ENCODE assay signal across 8 mouse cellular contexts in the genomic region with DNA sequence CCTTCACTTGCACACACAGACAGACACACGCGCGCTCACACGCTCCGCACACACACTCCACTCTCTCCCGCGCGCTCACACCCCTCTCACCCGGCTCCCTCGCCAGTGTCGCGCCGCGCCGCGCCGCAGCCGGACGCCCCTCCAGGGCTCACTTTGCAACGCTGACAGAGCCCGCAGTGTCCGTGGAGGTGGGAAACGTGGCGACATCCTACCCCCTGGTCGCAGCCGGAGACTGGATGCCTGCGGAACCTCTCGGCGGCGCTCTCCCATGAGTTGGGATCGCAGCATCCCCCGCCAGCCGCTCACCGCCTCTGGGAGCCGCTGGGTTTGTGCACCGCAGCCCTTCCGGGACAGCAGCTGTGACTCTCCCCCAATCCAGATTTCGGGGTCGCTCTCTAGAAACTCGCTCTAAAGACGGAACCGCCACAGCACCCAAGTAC. TPM values are rescaled to one million over a fixed set of nuclear protein-coding genes. Genes with fewer than 3 reads are reported as not detected.
DNase-seq lines count a peak whose midpoint lies in the region; ATAC-seq lines count a peak whose summit lies in the region.

No protein-coding gene starts in this region.

- peak overlapping the region; percentile 6; the same call in 1 of the 2 replicates for H3K27ac ChIP-seq in lung, embryonic 16.5 days (ENCODE audit: low read length)

- peaks cover 45% of the 10 kb centered on the region for H3K27me3 ChIP-seq in lung, embryonic 16.5 days (ENCODE audit: control insufficient read depth, insufficient read depth, low read depth, low read length)

- H3K9me3 ChIP-seq in lung, embryonic 16.5 days (ENCODE audit: control insufficient read depth, low read length), result no peaks in the 10 kb centered on the region

- H3K4me1 ChIP-seq in lung, embryonic 16.5 days (replicated peaks; ENCODE audit: control insufficient read depth, insufficient read depth, low read length), result peaks cover 39% of the 10 kb centered on the region

- WGBS in lung, embryonic 16.5 days, result under 1% methylated on average over 42 of the region's 42 CpGs

- H3K4me2 ChIP-seq in lung, embryonic 16.5 days (ENCODE audit: low read depth, low read length), result peak overlapping the region; percentile 100

- H3K9ac ChIP-seq in lung, embryonic 16.5 days (ENCODE audit: low read length), result peak overlapping the region; percentile 73

- H3K36me3 ChIP-seq in lung, embryonic 16.5 days (ENCODE audit: control insufficient read depth, insufficient read depth, low read length), result no peaks in the 10 kb centered on the region

- H3K4me3 ChIP-seq in lung, embryonic 16.5 days (ENCODE audit: low read length), result peak overlapping the region; percentile 67

- no peak for DNase-seq in lung, postnatal 25 days (ENCODE audit: low spot score)
- DNase-seq in brain, adult 2 months (ENCODE audit: low read depth, low spot score), result peak; percentile 49
- DNase-seq in gastrocnemius, postnatal 4 days (ENCODE audit: low spot score in 2 of 2), result peak; percentile 27 to 43
- peak; percentile 54 for DNase-seq in kidney, postnatal 10 days
- DNase-seq in neural tube, embryonic 10.5 days (ENCODE audit: extremely low spot score, low spot score), result peak; percentile 77
- DNase-seq in layer of hippocampus, adult 18-20 months (ENCODE audit: low spot score in 2 of 2), result no peak
- DNase-seq in left cerebral cortex, adult 11 months (ENCODE audit: low spot score), result no peak

- no peak for ATAC-seq in lung, embryonic 16.5 days (ENCODE audit: low read depth)

RNA-seq across cellular contexts. Expression of a gene that starts 0.3 kb away (rescaled TPM):
- 0.08 and 0.11 TPM in 2 replicates for polyA plus RNA-seq in lung, embryonic 16.5 days (2015; fragmentation: Nextera tagmentation; extraction: Ambion mirVana)
- 1 to 10 TPM; 1.5 to 1.6 TPM for total RNA-seq in gastrocnemius, postnatal 4 days (2021)
- total RNA-seq in layer of hippocampus, adult 18-20 months (2021), result 10 to 100 TPM; 61.0 to 87.4 TPM

Comparison
In these comparisons a context has a peak if more than half of its experiments do, and no peak if none do; other contexts are left out.
1. DNase-seq: peak in brain, adult 2 months (single experiment), gastrocnemius, postnatal 4 days (2 of 2), kidney, postnatal 10 days (single experiment) and neural tube, embryonic 10.5 days (single experiment); none in lung, postnatal 25 days (single experiment), layer of hippocampus, adult 18-20 months (0 of 2) and left cerebral cortex, adult 11 months (single experiment).
2. RNA of a gene that starts 0.3 kb away (total RNA-seq): 61.0 to 87.4 TPM in layer of hippocampus, adult 18-20 months; 1.5 to 1.6 TPM in gastrocnemius, postnatal 4 days; every median in the first group is over 10 times any median in the second.